Mouse (Mus musculus) E14TG2a.4 (cell line): ENCODE data around the gene Ndufa4l2.

Experiments
- H3K27me3 ChIP-seq: 2 replicates; pipeline ENCODE4 v1.6.1; 2014; ENCODE audit warnings: low read length, control low read depth; ENCODE audit not compliant: insufficient read depth
- H3K36me3 ChIP-seq: 2 replicates; pipeline ENCODE4 v1.6.1; 2014; ENCODE audit warnings: low read length, control low read depth; ENCODE audit not compliant: insufficient read depth
- H3K4me1 ChIP-seq: replicated peaks from 2 replicates; pipeline ENCODE4 v1.6.1; 2014; ENCODE audit warnings: low read depth, low read length, control low read depth
- H3K4me3 ChIP-seq: replicated peaks from 2 replicates; pipeline ENCODE4 v1.5.1; 2014; ENCODE audit warnings: mild to moderate bottlenecking, low read length
- H3K9me3 ChIP-seq: 2 replicates; pipeline ENCODE4 v1.6.1; 2014; ENCODE audit warnings: low read length, control low read depth
- CTCF ChIP-seq: conservative IDR thresholded peaks from 2 replicates; pipeline ENCODE4 v1.5.1; 2014; ENCODE audit warnings: low read length
- NANOG ChIP-seq: IDR thresholded peaks from 2 replicates; pipeline ENCODE4 v1.6.1; 2014; ENCODE audit warnings: borderline replicate concordance, low read length, mixed read lengths
- POU5F1 ChIP-seq: IDR thresholded peaks from 2 replicates; pipeline ENCODE4 v1.6.1; 2014; ENCODE audit warnings: low read length, borderline replicate concordance

The Ndufa4l2 gene

DNA sequence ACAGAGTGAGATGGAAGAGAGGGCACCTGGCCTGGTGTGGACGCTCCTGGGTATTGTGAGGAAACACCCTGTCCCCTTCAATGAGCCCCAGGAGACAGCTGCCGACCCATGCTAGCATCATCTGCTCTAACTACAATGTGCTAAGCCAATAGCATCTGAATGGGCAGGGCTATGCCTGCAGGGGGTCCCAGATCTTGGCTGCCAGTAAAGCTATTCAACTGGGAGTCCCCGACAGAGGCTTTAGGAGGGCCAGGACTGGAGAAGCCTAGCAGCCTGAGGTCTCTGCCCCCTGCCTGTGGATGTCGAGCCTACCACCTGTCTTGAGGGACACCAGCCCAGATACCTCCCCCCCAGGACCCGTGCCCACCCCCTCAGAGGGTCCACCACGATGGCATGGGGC is 28.0 kb downstream of the Ndufa4l2 start:
- no peak for TF ChIP-seq NANOG
- no peak for TF ChIP-seq CTCF
- no peak for TF ChIP-seq POU5F1
- Histone ChIP-seq H3K27me3 (peaks cover 10% of the 10 kb centered on the region; the same call in 1 of the 2 replicates), H3K9me3 (no peaks in the 10 kb centered on the region), H3K4me1 (peaks cover 66% of the 10 kb centered on the region), H3K4me3 (no peak overlapping the region), H3K36me3 (peaks cover 72% of the 10 kb centered on the region)

- TF ChIP-seq POU5F1 (no peak), NANOG (no peak), CTCF (no peak)
- Histone ChIP-seq H3K9me3 (no peaks in the 10 kb centered on the region), H3K36me3 (peaks cover 76% of the 10 kb centered on the region), H3K4me3 (no peak overlapping the region), H3K27me3 (peaks cover 14% of the 10 kb centered on the region), H3K4me1 (peaks cover 63% of the 10 kb centered on the region)
These were observed 29.1 kb downstream of the Ndufa4l2 start for GRCm38 (mm10) chr10:127543916-127544315.

GRCm38 (mm10) chr10:127544375-127544774 is 29.6 kb downstream of the Ndufa4l2 start:
- H3K27me3 ChIP-seq = peaks cover 11% of the 10 kb centered on the region; the same call in 1 of the 2 replicates
- no peak for TF ChIP-seq NANOG
- no peak for TF ChIP-seq POU5F1
- no peak for TF ChIP-seq CTCF
- H3K4me1 ChIP-seq = peaks cover 63% of the 10 kb centered on the region
- no peak overlapping the region for H3K4me3 ChIP-seq
- H3K9me3 ChIP-seq = no peaks in the 10 kb centered on the region; the same call in 1 of the 2 replicates
- H3K36me3 ChIP-seq = peaks cover 75% of the 10 kb centered on the region

DNA sequence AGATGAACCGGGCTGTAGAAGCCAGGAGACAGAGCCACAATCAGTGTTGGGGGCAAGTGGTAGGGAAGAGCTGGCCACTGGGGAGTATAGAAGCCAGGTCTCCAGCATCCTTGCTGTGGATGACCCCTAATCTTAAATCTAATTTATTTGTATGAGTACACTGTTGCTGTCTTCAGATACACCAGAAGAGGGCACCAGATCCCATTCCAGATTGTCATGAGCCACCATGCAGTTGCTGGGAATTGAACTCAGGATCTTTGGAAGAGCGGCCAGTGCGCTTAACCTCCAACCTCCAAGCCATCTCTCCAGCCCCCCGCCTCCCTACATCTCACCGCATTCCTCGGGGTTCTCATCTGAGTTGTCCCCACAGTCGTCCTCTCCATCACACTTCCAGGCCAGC is 31.7 kb downstream of the Ndufa4l2 start:
- H3K36me3 ChIP-seq = peaks cover 85% of the 10 kb centered on the region
- no peak overlapping the region for H3K4me3 ChIP-seq
- peaks cover 15% of the 10 kb centered on the region; the same call in 1 of the 2 replicates for H3K27me3 ChIP-seq
- peaks cover 61% of the 10 kb centered on the region for H3K4me1 ChIP-seq
- TF ChIP-seq NANOG = no peak
- TF ChIP-seq CTCF = peak; percentile 49
- no peak for TF ChIP-seq POU5F1
- no peaks in the 10 kb centered on the region; the same call in 1 of the 2 replicates for H3K9me3 ChIP-seq

- TF ChIP-seq NANOG (no peak), CTCF (no peak), POU5F1 (no peak)
- Histone ChIP-seq H3K27me3 (peaks cover 8% of the 10 kb centered on the region; the same call in 1 of the 2 replicates), H3K36me3 (peaks cover 89% of the 10 kb centered on the region), H3K9me3 (no peaks in the 10 kb centered on the region; the same call in 1 of the 2 replicates), H3K4me3 (no peak overlapping the region), H3K4me1 (peaks cover 52% of the 10 kb centered on the region)
These were observed 33.5 kb downstream of the Ndufa4l2 start for GRCm38 (mm10) chr10:127548236-127548635.

DNA sequence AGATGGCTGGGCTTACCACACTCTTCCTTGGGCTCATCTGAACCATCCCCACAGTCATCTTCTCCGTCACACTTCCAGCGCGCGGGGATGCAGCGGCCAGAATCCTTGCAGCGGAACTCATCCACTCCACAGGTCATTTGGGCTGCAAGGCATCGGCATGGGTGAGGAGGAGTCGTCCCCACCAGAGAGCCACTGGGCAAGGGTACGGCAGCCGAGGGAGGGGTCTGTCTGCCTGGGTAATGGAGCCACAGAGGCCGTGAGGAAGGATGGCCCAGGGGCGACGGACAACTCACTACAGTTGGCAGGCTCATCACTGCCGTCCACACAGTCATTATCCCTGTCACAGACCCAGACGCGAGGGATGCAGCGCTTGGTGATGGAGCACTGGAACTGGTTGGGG is 35.1 kb downstream of the Ndufa4l2 start:
- Histone ChIP-seq H3K27me3 (peaks cover 8% of the 10 kb centered on the region; the same call in 1 of the 2 replicates), H3K36me3 (peaks cover 95% of the 10 kb centered on the region), H3K4me3 (0 out of 2 replicates have a peak overlapping the region, but pooled peaks have one; percentile 46), H3K9me3 (no peaks in the 10 kb centered on the region; the same call in 1 of the 2 replicates), H3K4me1 (peaks cover 56% of the 10 kb centered on the region)
- no peak for TF ChIP-seq CTCF
- TF ChIP-seq NANOG = no peak
- no peak for TF ChIP-seq POU5F1

- peaks cover 88% of the 10 kb centered on the region for H3K36me3 ChIP-seq
- TF ChIP-seq NANOG (no peak), CTCF (peak; percentile 95), POU5F1 (no peak)
These were observed 40.9 kb downstream of the Ndufa4l2 start for GRCm38 (mm10) chr10:127555703-127556102.

GRCm38 (mm10) chr10:127557397-127557796 is 42.6 kb downstream of the Ndufa4l2 start:
- peaks cover 10% of the 10 kb centered on the region; the same call in 1 of the 2 replicates for H3K27me3 ChIP-seq
- peaks cover 83% of the 10 kb centered on the region for H3K36me3 ChIP-seq
- TF ChIP-seq CTCF (peak; percentile 25), NANOG (no peak)
- H3K4me1 ChIP-seq = peaks cover 79% of the 10 kb centered on the region
- no peaks in the 10 kb centered on the region for H3K9me3 ChIP-seq
- H3K4me3 ChIP-seq = peak overlapping the region; percentile 68

More at GRCm38 (mm10) chr10:127555703-127556102, 40.9 kb downstream of the Ndufa4l2 start:
- Histone ChIP-seq H3K27me3 (peaks cover 10% of the 10 kb centered on the region; the same call in 1 of the 2 replicates), H3K4me3 (peak overlapping the region; percentile 39; the same call in 1 of the 2 replicates), H3K4me1 (peaks cover 70% of the 10 kb centered on the region), H3K9me3 (no peaks in the 10 kb centered on the region)

- TF ChIP-seq POU5F1 = no peak
- peak; percentile 55 for TF ChIP-seq CTCF
- peaks cover 69% of the 10 kb centered on the region for H3K36me3 ChIP-seq
- no peak overlapping the region for H3K4me3 ChIP-seq
- peaks cover 80% of the 10 kb centered on the region for H3K4me1 ChIP-seq
- peaks cover 15% of the 10 kb centered on the region for H3K27me3 ChIP-seq
- H3K9me3 ChIP-seq = no peaks in the 10 kb centered on the region
These were observed 46.4 kb downstream of the Ndufa4l2 start for GRCm38 (mm10) chr10:127561145-127561544.
